Mouse (Mus musculus) liver, adult 10 weeks (tissue): ENCODE measurements around the gene Skap1. TPM values are rescaled to one million over a fixed set of nuclear protein-coding genes. Genes with fewer than 3 reads are reported as not detected.

Experiments
- polyA plus RNA-seq: library from polyadenylated mRNA; stranded (reverse); fragments of 350-450 nt; fragmentation: Illumina TruSeq; extraction: RNeasy Lipid Tissue Mini Kit (QIAGEN cat#74804); gene quantifications from one replicate; pipeline ENCODE4 v1.2.3, GENCODE M21; 2014; ENCODE audit warnings: low read depth, low replicate concordance

Skap1 gene
- polyA plus RNA-seq: 0.48 TPM

DNA sequence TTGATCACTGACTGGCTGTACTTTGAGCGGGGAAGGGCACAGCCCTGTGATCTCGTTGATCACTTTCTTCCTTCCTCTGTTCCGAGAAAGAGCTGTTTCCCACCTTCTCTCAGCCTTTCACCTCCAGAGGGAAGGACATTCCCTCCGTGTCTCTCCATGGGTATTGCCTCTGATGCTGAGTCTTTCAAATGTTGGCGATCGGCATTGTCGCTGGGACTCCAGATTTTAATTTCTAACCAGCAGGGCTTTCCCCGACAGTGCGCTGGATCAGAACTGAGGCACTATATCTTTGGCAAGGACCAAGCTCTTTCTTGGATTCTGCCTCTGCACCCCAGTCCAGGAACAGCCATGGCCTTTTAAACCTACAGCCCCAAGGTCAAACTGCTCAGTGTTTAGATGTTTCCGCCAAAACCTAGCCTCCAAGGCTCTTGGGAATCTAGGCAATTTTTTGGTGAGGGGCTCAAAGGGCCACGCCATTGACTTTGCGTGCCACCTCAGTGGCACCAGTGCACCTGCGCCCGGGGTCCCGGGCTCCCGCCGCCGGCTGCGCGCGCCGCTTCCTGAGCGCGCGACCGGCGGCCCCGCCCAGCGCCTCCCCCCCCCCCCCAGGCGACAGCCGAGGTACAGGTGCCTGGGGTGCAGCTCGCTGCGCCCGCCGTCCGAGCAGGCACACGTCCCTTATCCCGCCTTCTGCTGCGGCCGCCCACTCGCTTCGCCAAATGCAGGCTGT, at the start of gene Skap1:
Gene Skap1 (plus strand): TSS at position 608 of the 730 bp plus-strand sequence.

DNA sequence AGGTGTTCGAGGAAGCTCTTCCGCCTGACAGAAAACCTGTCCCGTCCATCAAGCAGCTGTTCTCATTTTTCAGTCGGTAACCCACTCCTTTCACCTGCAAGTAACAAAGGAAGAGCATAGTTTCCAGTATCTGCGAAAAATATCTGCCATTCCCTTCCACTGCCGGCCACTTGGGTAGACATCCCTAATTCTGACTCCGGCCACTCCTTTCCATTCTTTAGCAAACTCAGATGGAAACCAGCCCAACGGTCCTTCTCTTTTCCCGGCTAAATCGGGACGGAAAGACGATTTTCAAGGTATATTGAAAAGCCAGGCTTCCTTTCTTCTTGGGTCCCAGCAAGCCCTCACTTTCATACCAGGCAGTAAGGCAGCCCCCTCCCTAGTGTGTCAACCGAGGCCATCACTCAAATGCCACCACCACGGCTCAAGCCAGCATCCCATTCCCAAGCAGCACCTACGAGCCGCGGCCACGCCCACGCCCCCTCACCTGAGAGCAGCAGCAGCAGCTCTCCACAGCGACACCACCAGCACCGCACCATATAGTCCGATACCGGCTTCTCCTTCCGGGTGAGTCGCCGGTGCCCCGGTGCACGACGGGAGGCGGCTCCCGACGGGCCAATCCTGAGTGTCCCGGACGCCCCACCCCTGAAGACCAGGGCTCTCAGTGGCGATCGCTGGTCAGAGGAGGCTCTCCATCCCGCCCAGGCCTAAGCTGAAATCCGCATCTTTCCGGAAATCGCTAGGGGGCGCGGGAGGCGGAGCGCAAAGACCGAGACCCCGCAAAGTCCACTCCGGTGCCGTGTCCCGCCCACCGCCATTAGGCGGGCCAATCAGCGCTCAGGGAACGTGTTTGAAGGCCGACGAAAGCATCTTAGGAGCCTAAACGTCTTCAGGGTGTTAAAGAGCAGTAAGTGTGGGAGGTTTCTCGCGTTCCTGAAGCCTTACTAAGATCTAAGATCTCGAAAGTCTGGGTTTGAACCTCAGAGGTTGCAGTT, 312.9 kb downstream of the Skap1 start, which contains the start of gene Snx11:
Gene Snx11 (minus strand): TSS at position 592 of the 995 bp plus-strand sequence.

DNA sequence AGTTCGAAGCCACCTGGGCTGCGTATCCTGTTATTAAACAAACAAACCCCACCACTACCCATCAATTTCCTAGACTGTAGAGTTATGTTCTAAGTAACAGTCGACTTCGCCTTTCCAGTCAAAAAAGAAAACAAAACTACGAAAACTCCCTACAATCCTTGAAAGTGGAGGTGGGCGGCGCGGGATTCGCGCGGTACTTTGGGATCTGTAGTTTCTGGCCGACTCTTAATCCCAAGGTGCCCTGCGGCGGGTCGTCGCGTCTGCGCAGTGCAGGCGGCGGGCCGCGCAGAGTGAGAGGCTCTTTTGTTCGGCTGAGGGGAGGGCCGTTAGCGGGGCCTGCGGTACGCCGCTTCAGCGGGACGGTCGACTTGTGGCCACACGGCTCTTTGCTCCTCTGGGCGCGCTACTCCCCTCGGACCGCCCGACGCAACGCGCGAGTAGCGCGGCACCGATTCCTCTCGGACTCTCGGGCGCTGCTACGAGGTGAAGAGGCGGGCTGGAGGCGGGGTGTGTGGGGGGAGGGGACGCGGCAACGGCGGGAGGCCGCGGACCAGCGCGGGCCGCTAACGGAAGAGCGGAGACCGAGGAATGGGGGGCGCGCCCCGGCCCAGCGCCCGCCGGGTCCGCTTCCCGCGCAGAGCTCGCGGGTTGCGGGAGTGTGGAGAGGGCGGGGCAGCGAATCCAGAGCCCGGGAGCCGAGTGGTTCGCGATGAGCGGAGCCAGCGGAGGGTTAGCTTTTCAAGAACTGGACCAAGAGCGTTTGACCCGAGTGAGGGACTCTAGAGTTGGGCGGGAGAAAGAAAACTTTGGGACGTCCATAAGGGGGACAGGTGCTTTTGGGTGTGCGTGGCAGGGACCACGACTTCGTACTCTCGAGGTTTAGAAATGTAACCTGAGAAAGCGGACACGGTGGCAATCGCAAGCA, 324.7 kb downstream of the Skap1 start, which contains the start of gene Cbx1:
Gene Cbx1 (plus strand): TSS at position 257 of the 925 bp plus-strand sequence.

Other genes with a start within 250 kb of the Skap1 start
- not detected for gene Hoxb9, start 193.1 kb upstream of the Skap1 start, polyA plus RNA-seq
- not detected for gene Hoxb8, start 182.7 kb upstream of the Skap1 start, polyA plus RNA-seq
- gene Hoxb7, start 178.0 kb upstream of the Skap1 start, polyA plus RNA-seq: 0.42 TPM
- gene Hoxb6, start 172.1 kb upstream of the Skap1 start, polyA plus RNA-seq: not detected
- gene Hoxb5, start 161.3 kb upstream of the Skap1 start, polyA plus RNA-seq: 0.21 TPM
- gene Hoxb4, start 146.3 kb upstream of the Skap1 start, polyA plus RNA-seq: 0.58 TPM
- 0.45 TPM for gene Hoxb3, start 141.3 kb upstream of the Skap1 start, polyA plus RNA-seq
- gene Hoxb2, start 114.1 kb upstream of the Skap1 start, polyA plus RNA-seq: 0.72 TPM
- not detected for gene Hoxb1, start 98.8 kb upstream of the Skap1 start, polyA plus RNA-seq